Mouse (Mus musculus): Measurements from ENCODE around the gene Gpc3. TPM values are rescaled to one million over a fixed set of nuclear protein-coding genes. Genes with fewer than 3 reads are reported as not detected.

Gpc3 gene
- total and polyA plus RNA-seq, 3 experiments = not detected

GRCm38 (mm10) chrX:52449177-52449576 lies 164.6 kb downstream of the Gpc3 start:
- in situ Hi-C loops (cut with MboI; ENCODE audit: low pct_ligation_motif_present, low pct_unique_long_range_greater_than_20kb, low sequenced_read_pairs) (no loop called here), dilution Hi-C loops (cut with MboI; ENCODE audit: extremely low pct_ligation_motif_present, extremely low pct_unique_long_range_greater_than_20kb, low sequenced_read_pairs) (no loop called here)
- Histone ChIP-seq H3K79me2 (replicated peaks; ENCODE audit: control insufficient read depth, extremely low read depth, insufficient read depth, poor library complexity, severe bottlenecking) (no peaks in the 10 kb centered on the region), H3K4me2 (ENCODE audit: insufficient read depth, low read depth, poor library complexity, severe bottlenecking) (no peak overlapping the region), H3K9ac (ENCODE audit: insufficient read depth, low read depth) (no peak overlapping the region), H3K4me3 (replicated peaks in 1 of 3; ENCODE audit: low read depth in 2 of 3, low read length in 2 of 3, poor library complexity in 1 of 3) (no peak overlapping the region), H3K27me3 (replicated peaks) (no peaks in the 10 kb centered on the region), H3K4me1 (ENCODE audit: control insufficient read depth in 1 of 2, insufficient read depth in 2 of 2) (no peaks in the 10 kb centered on the region), H3K9me3 (replicated peaks; ENCODE audit: low read length) (no peaks in the 10 kb centered on the region), H3K36me3 (replicated peaks in 1 of 2; ENCODE audit: control insufficient read depth in 1 of 2, insufficient read depth in 1 of 2, low read length in 1 of 2) (no peaks in the 10 kb centered on the region), H3K27ac (ENCODE audit: insufficient read depth, low read depth) (no peak overlapping the region)
- peak; percentile 12 for DNase-seq (ENCODE audit: extremely low read depth)
- TF ChIP-seq NRF1 (IDR thresholded peaks at IDR 0.05; ENCODE audit: low read depth, low read length) = no peak
- TF ChIP-seq KAT2A (IDR thresholded peaks at IDR 0.05; ENCODE audit: insufficient replicate concordance, low read length) = no peak
- TF ChIP-seq RAD21 (IDR thresholded peaks at IDR 0.05; ENCODE audit: low read depth, low read length) = no peak
- TF ChIP-seq RCOR1 (conservative IDR thresholded peaks at IDR 0.05; ENCODE audit: low read depth, low read length) = no peak
- no peak for TF ChIP-seq JUND (conservative IDR thresholded peaks at IDR 0.05; ENCODE audit: low read depth, low read length)

DNA sequence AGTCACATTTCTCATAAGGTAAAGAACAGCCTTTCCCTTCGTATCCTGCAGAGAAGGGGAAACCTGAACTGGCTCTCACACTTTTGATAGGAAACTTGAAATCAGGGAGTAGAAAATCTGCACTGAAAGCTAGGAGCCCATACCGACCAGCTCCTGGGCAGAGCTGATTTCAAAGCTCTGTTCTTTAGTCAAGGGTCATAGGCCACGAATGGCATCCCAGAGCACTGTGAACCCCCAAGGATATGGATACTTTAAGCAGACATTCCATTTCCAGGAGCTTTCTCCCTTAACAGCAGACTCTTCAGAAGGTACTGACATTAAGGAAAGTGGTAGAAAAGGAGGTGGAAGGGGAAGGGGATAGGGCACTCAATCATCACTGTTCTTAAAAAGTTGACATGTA lies 165.3 kb downstream of the Gpc3 start:
- H3K4me3 ChIP-seq (replicated peaks in 1 of 3; ENCODE audit: low read depth in 2 of 3, low read length in 2 of 3, poor library complexity in 1 of 3) = no peak overlapping the region
- no peaks in the 10 kb centered on the region for H3K79me2 ChIP-seq (replicated peaks; ENCODE audit: control insufficient read depth, extremely low read depth, insufficient read depth, poor library complexity, severe bottlenecking)
- no peak overlapping the region for H3K9ac ChIP-seq (ENCODE audit: insufficient read depth, low read depth)
- in situ Hi-C loops (cut with MboI; ENCODE audit: low pct_ligation_motif_present, low pct_unique_long_range_greater_than_20kb, low sequenced_read_pairs) (no loop called here), dilution Hi-C loops (cut with MboI; ENCODE audit: extremely low pct_ligation_motif_present, extremely low pct_unique_long_range_greater_than_20kb, low sequenced_read_pairs) (no loop called here)
- H3K4me2 ChIP-seq (ENCODE audit: insufficient read depth, low read depth, poor library complexity, severe bottlenecking) = no peak overlapping the region
- no peaks in the 10 kb centered on the region for H3K9me3 ChIP-seq (replicated peaks; ENCODE audit: low read length)
- TF ChIP-seq KAT2A (IDR thresholded peaks at IDR 0.05; ENCODE audit: insufficient replicate concordance, low read length) = no peak
- TF ChIP-seq ZKSCAN1 (IDR thresholded peaks at IDR 0.05; ENCODE audit: borderline replicate concordance, low read depth, low read length) = no peak
- no peak for TF ChIP-seq ZC3H11A (IDR thresholded peaks at IDR 0.05; ENCODE audit: low read depth, low read length)
- TF ChIP-seq ZNF384 (IDR thresholded peaks at IDR 0.05; ENCODE audit: low read depth, low read length) = no peak
- TF ChIP-seq USF1 (IDR thresholded peaks at IDR 0.05; ENCODE audit: low read depth, low read length) = no peak
- TF ChIP-seq TCF12 (IDR thresholded peaks at IDR 0.05; ENCODE audit: low read depth, low read length) = no peak
- TF ChIP-seq JUN (IDR thresholded peaks at IDR 0.05; ENCODE audit: insufficient read depth, low read depth, low read length) = no peak
- no peak for TF ChIP-seq CHD2 (IDR thresholded peaks at IDR 0.05; ENCODE audit: low read length)
- TF ChIP-seq SIN3A (IDR thresholded peaks at IDR 0.05; ENCODE audit: low read length) = no peak
- no peak for TF ChIP-seq E2F4 (IDR thresholded peaks at IDR 0.05; ENCODE audit: insufficient replicate concordance, low read depth, low read length)
- TF ChIP-seq MAX (IDR thresholded peaks at IDR 0.05; ENCODE audit: low read length) = no peak
- TF ChIP-seq JUND (conservative IDR thresholded peaks at IDR 0.05; ENCODE audit: low read depth, low read length) = no peak
- TF ChIP-seq SMC3 (IDR thresholded peaks at IDR 0.05; ENCODE audit: low read depth, low read length) = no peak
- no peak for TF ChIP-seq MAFK (IDR thresholded peaks at IDR 0.05; ENCODE audit: insufficient replicate concordance, low read length)
- no peak for TF ChIP-seq NRF1 (IDR thresholded peaks at IDR 0.05; ENCODE audit: low read depth, low read length)
- TF ChIP-seq PAX5 (IDR thresholded peaks at IDR 0.05; ENCODE audit: low read length) = no peak
- no peak for TF ChIP-seq POLR2AphosphoS2 (IDR thresholded peaks at IDR 0.05; ENCODE audit: low read depth, low read length)
- no peak for TF ChIP-seq ELF1 (IDR thresholded peaks at IDR 0.05; ENCODE audit: low read depth, low read length)
- no peaks in the 10 kb centered on the region for H3K4me1 ChIP-seq (ENCODE audit: control insufficient read depth in 1 of 2, insufficient read depth in 2 of 2)
- no peaks in the 10 kb centered on the region for H3K27me3 ChIP-seq (replicated peaks)
- no peaks in the 10 kb centered on the region for H3K36me3 ChIP-seq (replicated peaks in 1 of 2; ENCODE audit: control insufficient read depth in 1 of 2, insufficient read depth in 1 of 2, low read length in 1 of 2)
- H3K27ac ChIP-seq (ENCODE audit: insufficient read depth, low read depth) = no peak overlapping the region
- DNase-seq (ENCODE audit: extremely low read depth) = no peak

Measured in CH12.LX (cell line).